Mouse (Mus musculus): ENCODE data around the gene Mars.

Mars gene

DNA sequence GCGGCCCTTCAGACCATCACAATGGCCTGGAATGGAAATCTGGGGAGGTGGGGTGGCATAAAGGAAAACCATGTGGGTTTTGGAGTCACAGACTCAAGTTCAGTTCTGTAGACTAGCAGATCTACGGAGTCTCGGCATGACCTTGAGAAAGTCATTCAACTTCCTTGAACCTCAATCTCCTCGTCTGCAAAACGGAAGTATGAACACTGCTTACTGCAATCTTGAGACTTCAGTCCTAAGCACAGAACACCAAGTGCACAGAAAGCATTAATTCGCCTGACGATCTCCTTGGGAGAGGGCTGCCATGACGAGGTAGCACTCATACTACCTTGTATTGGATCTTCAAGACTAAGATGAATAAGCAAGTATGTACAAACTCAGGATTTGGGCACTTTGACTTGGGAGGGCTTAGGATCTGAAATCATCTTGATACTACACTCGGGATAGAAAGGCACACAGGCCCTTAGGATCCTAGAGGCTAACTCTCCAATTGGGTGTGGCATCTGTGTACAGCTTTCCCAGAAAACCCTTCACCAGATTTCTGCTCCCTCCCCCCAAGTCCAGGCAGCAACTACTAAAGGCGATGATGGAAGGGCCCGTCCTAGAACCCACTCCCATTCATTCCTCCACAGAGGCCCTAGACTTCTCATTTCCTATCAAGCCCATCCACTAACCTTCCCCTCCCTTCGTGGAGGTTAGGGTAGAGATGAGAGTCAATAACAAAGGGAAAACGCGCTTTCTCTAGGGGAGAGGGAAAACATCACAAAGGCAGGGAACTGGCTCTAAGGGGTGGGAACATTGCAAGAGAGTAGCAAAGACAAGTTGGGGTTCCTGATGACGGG lies 49.7 kb downstream of the Mars start:
- DNase-seq (ENCODE audit: low spot score), result no peak

DNA sequence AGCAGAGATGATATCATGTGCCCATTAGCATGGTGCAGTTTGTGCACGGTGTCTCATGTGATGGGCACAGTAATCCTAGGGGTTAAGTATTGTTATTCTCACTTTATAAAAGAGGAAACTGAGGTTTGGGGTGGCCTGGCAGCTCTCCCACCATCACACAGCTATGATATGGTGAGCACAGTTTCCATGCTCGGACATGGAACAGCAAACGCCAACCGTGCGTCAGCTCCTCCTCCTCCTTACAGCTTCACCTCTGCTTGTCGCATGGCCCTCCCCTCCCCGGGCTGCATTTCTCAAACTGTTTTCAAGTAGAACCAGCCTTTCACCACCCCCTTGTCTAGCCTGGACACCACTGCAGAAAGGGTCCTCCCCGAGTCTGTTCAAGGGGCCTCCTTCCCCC lies 53.1 kb downstream of the Mars start:
- DNase-seq (ENCODE audit: low spot score), result no peak

DNA sequence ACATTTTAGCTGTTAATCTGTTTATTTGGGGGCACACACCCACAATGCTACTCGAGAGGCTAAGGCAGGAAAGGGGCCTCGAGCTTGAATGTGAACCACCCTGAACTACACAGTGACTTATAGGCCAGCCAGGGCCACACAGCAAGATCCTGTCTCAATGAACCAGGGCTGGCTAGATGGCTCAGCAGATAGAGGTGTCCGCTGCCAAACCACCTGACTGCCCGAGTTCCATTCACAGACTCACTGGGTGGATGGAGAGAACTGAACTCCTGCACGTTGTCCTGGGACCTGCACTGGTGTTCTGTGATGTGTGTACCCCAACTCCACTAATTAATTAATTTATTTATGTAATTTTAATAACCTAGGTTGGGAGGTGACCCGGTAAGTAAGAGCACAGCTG lies 53.8 kb downstream of the Mars start:
- no peak for DNase-seq (ENCODE audit: low spot score)

DNA sequence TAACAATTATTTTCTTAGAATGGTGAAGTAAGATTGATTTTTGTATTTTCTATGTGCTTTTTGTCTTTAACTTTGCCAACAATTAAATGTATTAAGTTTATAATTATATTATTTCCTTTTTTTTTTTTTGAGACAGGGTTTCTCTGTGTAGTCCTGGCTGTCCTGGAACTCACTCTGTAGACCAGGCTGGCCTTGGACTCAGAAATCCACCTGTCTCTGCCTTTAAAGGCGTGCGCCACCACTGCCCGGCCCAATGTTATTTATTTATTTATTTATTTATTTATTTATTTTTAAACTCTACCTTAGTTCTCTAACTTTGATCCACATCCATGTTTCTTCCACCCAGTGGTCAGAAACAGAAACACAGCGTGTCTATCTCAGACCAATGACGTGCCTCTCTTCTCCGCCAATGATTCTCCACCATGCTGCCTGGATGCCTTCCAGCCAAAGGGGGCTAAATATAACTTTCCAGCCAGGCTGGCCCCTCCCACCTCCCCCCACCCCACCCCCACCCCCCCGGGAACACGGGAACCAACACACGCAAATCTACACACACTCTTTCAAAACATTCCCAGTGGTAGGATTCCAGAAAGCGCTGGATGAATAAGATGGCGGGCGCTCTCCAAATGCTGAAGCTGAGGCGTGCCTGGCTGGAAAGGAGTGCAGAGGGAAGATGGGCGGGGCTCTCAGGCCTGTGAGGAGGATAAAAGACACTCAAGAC lies 55.8 kb downstream of the Mars start:
- no peak for DNase-seq (ENCODE audit: low spot score)

DNA sequence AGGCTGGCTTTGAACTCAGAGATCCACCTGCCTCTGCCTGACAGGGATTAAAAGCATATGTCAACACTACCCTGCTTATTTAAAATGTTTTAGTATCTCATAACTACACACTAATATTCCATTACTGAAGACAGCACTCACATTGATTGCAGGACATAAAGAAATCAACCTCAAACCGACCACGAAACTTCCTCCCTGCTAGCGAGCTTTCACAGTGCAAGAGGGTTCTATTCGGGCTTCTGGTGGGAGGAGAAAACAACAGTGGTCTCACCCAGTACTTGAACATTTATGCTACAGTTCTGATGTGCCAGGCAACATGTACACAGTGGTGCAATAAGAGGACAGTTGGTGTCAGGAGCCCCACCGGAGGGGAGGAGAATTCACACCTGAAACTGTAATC lies 60.8 kb downstream of the Mars start:
- no peak for DNase-seq (ENCODE audit: low spot score)
